Mouse (Mus musculus): ENCODE results near the gene Ttll6. TPM values are rescaled to one million over a fixed set of nuclear protein-coding genes. Genes with fewer than 3 reads are reported as not detected.

The Ttll6 gene
- polyA plus RNA-seq, 1 experiment: not detected

DNA sequence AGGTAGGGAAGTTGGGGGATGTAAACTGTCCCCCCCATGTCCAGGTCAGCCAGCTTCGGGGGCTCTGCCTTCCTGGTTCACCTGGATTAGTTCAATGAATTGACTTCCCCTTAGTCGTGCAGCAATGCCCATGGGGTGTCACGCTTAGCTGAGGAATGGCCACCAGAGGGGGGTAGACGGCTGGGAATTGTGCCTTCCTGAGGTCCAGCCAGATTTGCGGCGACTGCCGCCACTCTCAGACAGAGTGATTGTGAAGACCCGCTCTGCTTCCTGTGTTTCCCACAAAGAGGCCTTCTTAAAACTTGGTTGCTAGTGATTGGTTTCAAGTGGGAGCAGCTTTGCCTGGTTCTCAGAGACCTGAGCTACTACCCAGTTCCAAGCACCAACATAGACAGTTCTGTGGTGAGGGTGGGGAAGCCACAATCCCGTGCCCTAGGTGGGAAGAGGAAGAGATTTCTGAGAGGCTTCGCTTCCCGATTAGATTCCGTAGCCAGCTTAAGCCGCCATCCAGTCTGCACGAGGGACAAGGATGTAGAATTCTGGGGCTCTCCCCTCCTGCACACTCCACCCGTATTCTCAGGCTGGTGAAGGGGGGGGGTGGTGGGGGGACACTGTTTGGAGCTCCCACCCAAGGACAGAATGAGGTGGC, 12.2 kb downstream of the Ttll6 start:
- no peak for TF ChIP-seq GATA1 (IDR thresholded peaks at IDR 0.05; ENCODE audit: low read length)

- TF ChIP-seq GATA1 (IDR thresholded peaks at IDR 0.05; ENCODE audit: low read length): no peak
Measured at GRCm38 (mm10) chr11:96147471-96147870, 13.9 kb downstream of the Ttll6 start.

GRCm38 (mm10) chr11:96164769-96165168, 31.2 kb downstream of the Ttll6 start:
- TF ChIP-seq GATA1 (IDR thresholded peaks at IDR 0.05; ENCODE audit: low read length): no peak

- no peak for TF ChIP-seq GATA1 (IDR thresholded peaks at IDR 0.05; ENCODE audit: low read length)
Measured at GRCm38 (mm10) chr11:96168125-96168524, 34.5 kb downstream of the Ttll6 start.

- no peak for TF ChIP-seq GATA1 (IDR thresholded peaks at IDR 0.05; ENCODE audit: low read length)
Measured at GRCm38 (mm10) chr11:96169016-96169415, 35.4 kb downstream of the Ttll6 start.

GRCm38 (mm10) chr11:96170711-96171379, 37.3 kb downstream of the Ttll6 start:
- TF ChIP-seq GATA1 (IDR thresholded peaks at IDR 0.05; ENCODE audit: low read length): no peak

DNA sequence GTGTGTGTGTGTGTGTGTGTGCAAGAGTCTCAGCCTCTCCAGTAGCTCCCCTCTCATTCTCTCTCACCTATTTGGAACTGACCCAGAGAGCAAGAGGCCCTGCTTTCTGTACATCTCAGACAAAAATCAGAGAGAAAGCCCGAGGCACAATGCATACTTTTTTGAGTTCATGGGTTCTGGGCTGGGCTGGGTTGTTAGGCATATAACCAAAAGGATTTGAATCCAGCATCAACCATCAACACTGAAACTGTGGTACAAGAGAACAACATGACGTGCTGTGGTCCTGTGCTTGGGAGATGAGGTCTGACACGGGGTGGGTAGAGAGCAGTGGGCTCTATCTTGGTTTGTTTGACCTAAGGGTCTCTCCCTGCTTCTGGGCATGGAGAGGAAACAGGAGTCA, 38.0 kb downstream of the Ttll6 start:
- TF ChIP-seq GATA1 (IDR thresholded peaks at IDR 0.05; ENCODE audit: low read length): no peak

GRCm38 (mm10) chr11:96172511-96173287, 39.1 kb downstream of the Ttll6 start:
- no peak for TF ChIP-seq GATA1 (IDR thresholded peaks at IDR 0.05; ENCODE audit: low read length)

GRCm38 (mm10) chr11:96173288-96173840, 39.8 kb downstream of the Ttll6 start:
- no peak for TF ChIP-seq GATA1 (IDR thresholded peaks at IDR 0.05; ENCODE audit: low read length)

- TF ChIP-seq GATA1 (IDR thresholded peaks at IDR 0.05; ENCODE audit: low read length): no peak
Measured at GRCm38 (mm10) chr11:96174881-96175280, 41.3 kb downstream of the Ttll6 start.

- no peak for TF ChIP-seq GATA1 (IDR thresholded peaks at IDR 0.05; ENCODE audit: low read length)
Measured at GRCm38 (mm10) chr11:96175511-96175910, 41.9 kb downstream of the Ttll6 start.

- TF ChIP-seq GATA1 (IDR thresholded peaks at IDR 0.05; ENCODE audit: low read length): no peak
Measured at GRCm38 (mm10) chr11:96175951-96176530, 42.5 kb downstream of the Ttll6 start.

DNA sequence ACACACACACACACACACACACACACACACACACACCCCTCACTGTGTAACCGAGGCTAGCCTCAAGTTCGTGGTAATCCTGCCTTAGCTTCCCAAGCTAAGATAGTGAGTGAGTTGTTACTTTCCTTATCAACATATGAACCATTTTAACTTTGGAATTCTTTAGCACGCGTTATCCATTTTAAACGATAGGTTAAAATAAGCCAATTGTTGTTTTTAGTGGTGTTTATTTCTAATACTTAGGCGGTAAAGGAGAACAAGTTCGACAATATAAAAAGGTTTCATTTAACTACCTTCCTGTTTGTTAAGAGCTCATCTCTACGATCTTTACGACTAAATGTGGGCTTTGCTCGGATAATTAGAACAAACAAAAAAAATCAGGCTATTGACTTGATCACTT, 43.3 kb downstream of the Ttll6 start:
- TF ChIP-seq GATA1 (IDR thresholded peaks at IDR 0.05; ENCODE audit: low read length): no peak

- TF ChIP-seq GATA1 (IDR thresholded peaks at IDR 0.05; ENCODE audit: low read length): no peak
Measured at GRCm38 (mm10) chr11:96177546-96178174, 44.1 kb downstream of the Ttll6 start.

- TF ChIP-seq GATA1 (IDR thresholded peaks at IDR 0.05; ENCODE audit: low read length): no peak
Measured at GRCm38 (mm10) chr11:96178356-96178755, 44.8 kb downstream of the Ttll6 start.

Data from G1E-ER4 (cell line).